Mouse (Mus musculus): ENCODE measurements around the gene Ttc9c.
"Not testable (repeated sequence)": the region's sequence is repeated elsewhere in the genome, so short reads cannot be mapped to it uniquely, and the experiment has no call there.

Ttc9c gene

DNA sequence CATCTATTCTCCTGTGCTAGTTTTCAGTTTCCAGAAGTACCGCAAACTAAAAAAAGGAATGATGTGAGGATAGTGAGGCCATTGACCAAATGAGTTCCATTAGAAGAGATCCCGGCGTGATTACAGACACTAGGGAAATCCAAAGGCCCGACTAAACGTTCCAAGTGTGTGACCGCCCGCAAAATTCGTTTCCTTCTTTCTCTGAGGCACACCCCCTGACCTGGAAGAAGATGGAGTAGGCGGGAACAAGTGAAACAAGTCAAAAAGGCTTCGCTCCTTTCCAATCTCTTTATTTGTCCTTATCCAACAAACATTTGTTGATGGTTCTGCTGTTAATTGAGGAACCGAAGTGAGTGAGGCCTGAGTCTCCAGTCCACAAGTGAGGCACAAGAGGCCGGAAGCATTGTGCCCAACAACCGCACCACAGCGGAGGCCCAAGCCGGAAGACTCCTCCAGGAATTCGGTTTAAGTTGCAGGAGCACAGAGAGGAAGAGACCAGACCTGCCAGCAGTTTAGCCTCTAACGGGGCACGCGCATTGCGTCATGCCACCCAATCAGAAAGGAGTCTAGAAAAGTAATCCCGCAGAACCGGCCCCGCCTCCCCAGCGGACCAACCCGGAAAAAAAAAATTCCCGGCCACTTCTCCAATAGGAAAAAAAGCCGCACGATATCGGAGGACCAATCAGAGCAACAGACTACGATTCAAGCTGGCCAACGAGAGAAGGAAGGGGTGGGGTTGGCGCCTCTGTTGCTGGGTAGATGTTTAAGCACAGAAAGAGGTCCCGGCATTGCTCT is at the start of gene Ttc9c:
Ttc9c (minus strand) TSS at position 533 of the 795 bp plus-strand sequence.
- DNase-seq = peak; percentile 89 to 95

GRCm38 (mm10) chr19:8864265-8864664 is 45.1 kb upstream of the Ttc9c start:
- no peak for DNase-seq

DNA sequence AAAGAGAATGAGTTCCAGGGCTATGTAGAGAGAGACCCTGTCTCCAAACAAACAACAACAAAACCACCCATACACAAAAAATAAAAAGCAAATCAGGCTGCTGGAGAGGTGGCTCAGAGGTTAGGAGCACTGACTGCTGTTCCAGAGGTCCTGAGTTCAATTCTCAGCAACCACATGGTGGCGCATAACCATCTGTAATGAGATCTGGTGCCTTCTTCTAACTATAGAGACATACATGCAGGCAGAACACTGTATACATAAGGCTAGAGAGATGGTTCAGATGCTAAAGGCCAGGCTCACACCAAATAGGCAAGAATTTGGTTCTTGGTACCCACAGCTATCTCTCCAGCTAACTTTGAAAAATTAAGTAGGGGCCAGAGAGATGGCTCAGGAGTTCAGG is 39.9 kb upstream of the Ttc9c start:
- DNase-seq = peak; percentile 13 to 28

DNA sequence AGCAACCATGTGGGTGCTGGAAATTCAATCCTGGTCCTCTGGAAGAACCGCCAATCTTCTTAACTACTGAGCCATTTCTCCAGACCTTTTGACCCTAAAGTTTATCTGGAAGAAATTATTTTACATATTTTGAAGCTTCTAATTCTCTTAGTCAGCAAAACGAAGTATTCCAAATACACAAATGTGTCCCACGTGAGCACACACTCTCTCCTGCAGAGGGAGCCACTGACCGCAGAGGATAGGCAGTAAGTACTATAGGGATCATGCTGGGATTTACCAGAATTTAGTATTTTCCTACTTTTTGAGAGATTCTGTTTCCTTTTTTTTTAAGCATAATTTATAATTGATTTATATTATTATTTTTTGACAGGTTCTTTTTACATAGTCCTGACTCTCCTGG is 38.6 kb upstream of the Ttc9c start:
- no peak for DNase-seq

- DNase-seq = no peak
Measured at GRCm38 (mm10) chr19:8853117-8853516, 34.0 kb upstream of the Ttc9c start.

- no peak for DNase-seq
Measured at GRCm38 (mm10) chr19:8852236-8852928, 33.2 kb upstream of the Ttc9c start.

DNA sequence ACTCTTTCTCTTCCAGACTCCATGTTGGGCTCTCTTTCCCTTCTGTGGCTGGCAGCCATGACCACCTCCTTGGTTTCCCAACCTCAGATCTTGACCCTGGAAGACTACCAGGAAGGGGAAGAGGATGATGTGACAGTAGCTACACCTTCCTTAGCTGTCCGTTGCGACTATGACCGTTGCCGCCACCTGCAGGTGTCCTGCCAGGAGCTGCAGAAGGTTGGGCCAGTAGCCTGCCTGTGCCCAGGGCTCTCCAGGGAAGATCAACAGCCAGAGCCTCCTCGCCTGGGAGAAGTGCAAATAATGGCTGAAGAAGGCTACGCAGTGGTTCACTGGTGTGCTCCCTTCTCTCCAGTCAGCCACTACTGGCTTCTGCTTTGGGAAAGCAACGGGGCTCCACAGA is 32.5 kb upstream of the Ttc9c start:
- DNase-seq = no peak

GRCm38 (mm10) chr19:8850402-8850901 is 31.3 kb upstream of the Ttc9c start, which contains the start of gene Lrrn4cl:
Lrrn4cl (plus strand) TSS chr19:8850768.
- no peak for DNase-seq

DNA sequence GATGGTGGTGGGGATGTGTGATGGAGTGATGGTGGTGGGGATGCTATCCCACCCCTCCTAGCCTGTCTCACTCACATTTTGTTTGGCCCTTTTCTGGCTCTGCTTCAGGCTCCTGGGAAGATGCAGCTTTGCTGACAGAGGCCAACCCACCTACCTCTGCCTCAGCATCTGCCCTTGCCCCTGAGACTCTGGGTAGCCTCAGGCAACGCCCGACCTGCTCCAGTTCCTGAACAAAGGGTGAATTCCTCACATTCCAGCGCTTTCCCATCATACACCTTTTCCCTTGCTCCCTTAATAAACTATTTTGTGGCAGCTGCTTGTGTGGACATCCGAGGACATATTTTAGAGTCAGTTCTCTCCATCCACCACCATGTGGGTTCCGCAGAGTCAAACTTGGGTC is 29.2 kb upstream of the Ttc9c start:
- DNase-seq = no peak

DNA sequence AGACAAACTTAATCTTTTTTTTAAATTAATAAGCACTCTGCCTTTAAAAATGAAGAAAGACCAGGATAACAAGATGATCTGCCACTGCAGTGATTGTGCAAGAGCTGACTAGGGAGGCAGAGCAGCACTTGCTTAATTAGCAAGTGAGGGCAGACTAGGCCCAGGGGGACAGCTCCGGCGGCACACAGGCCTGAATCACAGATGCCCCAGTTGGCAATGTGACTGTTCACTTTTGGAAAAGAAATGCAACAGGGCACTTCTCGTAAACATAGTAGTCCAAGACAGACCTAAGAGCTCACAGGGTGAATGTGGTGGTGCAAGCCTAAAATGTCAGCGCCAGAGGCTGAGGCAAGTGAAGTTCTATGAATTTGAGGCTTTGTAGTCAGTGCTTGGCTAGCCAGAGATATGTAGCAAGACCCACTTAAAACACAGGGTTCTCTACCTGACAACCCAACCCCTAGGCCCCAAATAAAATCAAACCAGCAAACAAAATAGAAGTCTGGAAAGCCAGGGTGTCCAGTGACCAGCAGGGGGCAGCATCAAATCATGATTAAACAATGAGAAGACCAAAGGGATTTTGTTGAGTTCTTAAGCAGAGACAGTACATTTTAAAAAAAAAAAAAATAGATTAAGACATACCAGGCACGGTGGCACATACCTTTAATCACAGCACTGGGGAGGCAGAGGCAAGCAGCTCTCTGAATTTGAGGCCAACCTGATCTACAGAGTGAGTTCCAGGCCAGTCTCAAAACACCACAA is 25.4 kb upstream of the Ttc9c start:
- peak; percentile 18 to 45 for DNase-seq

GRCm38 (mm10) chr19:8842961-8843360 is 23.8 kb upstream of the Ttc9c start:
- DNase-seq = no peak

DNA sequence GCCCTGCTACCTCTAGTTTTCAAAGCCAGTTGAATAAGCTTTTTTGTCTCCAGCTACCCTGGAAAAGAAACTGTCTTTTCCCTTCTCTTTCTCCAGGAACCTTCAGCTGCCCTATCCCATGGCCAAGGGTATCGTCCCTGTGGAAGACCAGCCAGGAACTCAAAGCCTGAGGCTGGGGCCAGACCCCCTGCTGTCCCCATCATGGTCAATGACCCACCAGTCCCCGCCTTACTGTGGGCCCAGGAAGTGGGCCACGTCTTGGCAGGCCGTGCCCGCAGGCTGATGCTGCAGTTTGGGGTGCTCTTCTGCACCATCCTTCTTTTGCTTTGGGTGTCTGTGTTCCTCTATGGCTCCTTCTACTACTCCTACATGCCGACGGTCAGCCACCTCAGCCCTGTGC is 21.9 kb upstream of the Ttc9c start:
- DNase-seq = no peak

- DNase-seq = peak; percentile 54 to 55
Measured at GRCm38 (mm10) chr19:8839908-8840791, 21.0 kb upstream of the Ttc9c start.

DNA sequence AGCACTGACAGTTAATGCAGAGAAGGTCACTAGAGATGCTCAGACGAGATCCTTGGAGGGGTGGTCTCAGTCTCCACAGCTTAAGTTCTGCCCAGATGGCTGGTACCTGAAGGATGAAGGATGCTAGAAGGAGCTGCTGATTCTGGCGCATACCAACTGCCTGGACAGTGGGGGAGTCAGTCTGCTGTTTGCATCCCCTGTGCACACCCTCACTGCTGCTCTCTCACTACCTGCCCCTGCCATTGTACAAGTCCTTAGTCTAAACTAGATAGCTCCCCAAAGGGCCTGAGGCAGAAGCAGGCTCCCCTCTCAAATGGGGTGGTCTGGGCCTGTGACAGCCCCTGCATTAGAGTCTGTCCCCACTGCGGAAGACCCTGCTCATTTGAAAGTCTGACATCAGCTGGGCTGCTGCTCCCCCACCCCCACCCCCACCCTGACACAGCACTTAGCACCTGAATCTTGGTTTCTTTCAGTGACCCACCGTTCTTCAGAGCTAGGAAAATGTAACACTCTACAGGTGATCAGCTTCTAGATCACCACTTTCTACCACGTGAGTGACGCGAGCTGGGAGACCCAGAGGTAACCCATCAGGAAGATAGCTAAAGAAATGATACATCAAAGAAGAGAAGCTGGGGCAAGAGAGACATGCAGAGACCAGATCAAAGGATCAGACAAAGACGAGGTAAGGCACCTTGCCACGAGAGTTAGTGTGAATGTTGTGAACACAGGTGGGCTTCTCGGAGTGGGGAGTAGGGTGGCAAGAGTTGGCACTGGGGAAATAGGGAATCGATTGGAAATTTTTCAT is 20.2 kb upstream of the Ttc9c start, which contains the start of gene Gng3:
Gng3 (minus strand) TSS at position 92 of the 805 bp plus-strand sequence.
- DNase-seq = no peak

GRCm38 (mm10) chr19:8838041-8838730 is 19.1 kb upstream of the Ttc9c start:
- DNase-seq = peak in 1 of 2 experiments; percentile 24

GRCm38 (mm10) chr19:8837251-8837791 is 18.2 kb upstream of the Ttc9c start, which contains the start of gene Bscl2:
Bscl2 (plus strand) TSS chr19:8837467.
- peak; percentile 57 to 74 for DNase-seq

DNA sequence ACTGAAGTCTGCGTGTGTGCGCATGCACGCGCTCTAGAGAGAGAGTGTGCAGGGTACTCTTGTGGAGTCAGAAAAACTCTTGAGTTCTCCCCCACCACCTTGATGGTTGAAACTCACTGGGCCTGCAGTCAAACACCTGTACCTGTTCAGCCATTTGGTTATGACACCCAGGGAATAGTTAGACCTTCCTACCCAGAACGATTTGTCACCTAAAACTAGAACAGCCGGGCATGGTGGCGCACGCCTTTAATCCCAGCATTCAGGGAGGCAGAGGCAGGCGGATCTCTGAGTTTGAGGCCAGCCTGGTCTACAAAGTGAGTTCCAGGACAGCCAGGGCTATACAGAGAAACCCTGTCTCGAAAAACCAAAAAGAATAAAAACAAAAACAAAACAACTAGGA is 17.2 kb upstream of the Ttc9c start:
- DNase-seq = not testable (repeated sequence)

GRCm38 (mm10) chr19:8832971-8833370 is 13.8 kb upstream of the Ttc9c start:
- DNase-seq = no peak

GRCm38 (mm10) chr19:8831262-8831661 is 12.1 kb upstream of the Ttc9c start:
- no peak for DNase-seq

- no peak for DNase-seq
Measured at GRCm38 (mm10) chr19:8830664-8831063, 11.5 kb upstream of the Ttc9c start.
